Mouse (Mus musculus): ENCODE results near the gene Gal3st3.
A peak's percentile ranks its signal among the peaks of the same experiment; 100 is the strongest.
"Not testable (repeated sequence)": the region's sequence is repeated elsewhere in the genome, so short reads cannot be mapped to it uniquely, and the experiment has no call there.

The Gal3st3 gene

GRCm38 (mm10) chr19:5309025-5309424, 10.9 kb downstream of the Gal3st3 start:
- no peak for DNase-seq

- DNase-seq = no peak
Measured at GRCm38 (mm10) chr19:5313189-5313588, 15.1 kb downstream of the Gal3st3 start.

DNA sequence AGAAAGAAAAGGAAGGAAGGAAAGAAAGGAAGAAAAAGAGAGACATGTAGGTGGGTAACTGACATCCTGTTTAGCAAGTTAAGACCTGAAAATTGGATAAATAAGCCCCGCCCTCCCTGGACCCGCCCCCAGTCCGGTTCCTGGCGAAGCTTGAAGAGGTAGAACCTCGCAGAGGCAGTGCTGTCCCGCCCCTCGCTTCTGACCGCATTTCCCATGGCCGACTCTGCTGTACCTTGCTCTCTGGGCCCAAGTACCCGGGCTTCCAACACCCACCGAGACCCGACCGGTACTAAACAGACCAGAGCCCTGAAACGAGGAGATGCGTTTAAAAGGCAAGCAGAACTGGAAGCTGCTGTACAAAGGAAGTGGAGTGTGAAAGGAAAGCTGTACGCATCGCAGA, 25.7 kb downstream of the Gal3st3 start:
- DNase-seq = peak; percentile 26 to 32

DNA sequence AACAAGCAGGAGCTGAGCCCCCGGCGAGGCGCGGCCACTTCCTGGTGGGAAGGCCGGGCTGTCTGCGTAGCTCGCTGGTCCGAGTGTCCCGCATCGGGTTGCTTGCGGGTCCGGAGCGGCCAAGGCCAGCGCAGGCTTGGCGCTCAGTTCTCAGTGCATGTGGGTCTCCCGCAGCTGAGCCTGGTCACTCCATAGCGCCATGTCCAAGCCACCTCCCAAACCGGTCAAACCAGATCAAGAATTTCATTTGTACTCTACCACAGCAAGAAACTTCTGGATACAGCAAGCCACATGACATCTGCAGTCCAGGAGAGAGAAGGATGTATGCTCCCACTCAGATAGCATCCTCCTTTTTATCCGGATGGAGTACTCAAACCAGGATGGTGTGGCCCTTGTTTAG, 29.8 kb downstream of the Gal3st3 start:
- DNase-seq = no peak

- no peak for DNase-seq
Measured at GRCm38 (mm10) chr19:5334741-5335140, 36.6 kb downstream of the Gal3st3 start.

- no peak for DNase-seq
Measured at GRCm38 (mm10) chr19:5335441-5335840, 37.3 kb downstream of the Gal3st3 start, which contains the start of gene Catsper1. TSS of gene Catsper1 (plus strand) at chr19:5335741.

DNA sequence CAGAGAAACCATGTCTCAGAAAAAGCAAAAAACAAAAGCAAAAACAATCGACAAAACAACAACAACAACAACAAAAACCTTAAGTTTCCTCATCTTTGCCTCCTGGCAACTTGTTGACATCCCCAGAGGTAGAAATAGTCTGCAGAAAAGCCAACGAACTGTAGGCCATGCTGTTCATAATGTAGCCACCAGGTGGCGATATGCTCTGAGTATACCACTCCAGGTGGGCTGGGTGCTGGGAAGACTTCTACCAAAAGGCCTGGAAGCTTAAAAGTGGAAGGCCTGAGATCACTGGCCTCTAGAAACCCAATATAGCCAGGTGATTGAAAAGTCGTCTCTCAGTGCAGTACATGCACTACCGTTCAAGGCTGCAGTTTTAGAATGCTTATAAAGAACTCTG, 39.8 kb downstream of the Gal3st3 start:
- peak; percentile 30 to 74 for DNase-seq

DNA sequence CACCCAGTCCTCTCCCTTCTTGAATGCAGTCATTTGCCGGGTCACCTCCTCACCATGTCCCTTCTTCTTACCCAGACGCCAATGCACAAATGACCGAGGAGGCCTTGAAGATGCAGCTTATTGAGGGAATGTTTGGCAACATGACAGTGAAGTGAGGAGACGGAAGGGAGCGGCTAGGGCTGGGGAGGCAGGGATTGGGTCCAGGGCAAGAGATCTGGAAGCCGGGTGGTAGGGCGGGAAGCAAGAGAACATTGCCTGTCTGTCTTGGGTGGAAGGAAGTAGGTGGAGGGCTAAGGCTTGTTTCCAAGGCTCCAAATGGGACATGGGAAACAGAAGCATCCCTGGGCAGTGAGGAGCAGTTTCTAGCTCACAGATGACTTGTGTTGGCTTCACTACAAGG, 43.2 kb downstream of the Gal3st3 start:
- DNase-seq = no peak

GRCm38 (mm10) chr19:5345297-5346131, 47.4 kb downstream of the Gal3st3 start:
- no peak for DNase-seq

DNA sequence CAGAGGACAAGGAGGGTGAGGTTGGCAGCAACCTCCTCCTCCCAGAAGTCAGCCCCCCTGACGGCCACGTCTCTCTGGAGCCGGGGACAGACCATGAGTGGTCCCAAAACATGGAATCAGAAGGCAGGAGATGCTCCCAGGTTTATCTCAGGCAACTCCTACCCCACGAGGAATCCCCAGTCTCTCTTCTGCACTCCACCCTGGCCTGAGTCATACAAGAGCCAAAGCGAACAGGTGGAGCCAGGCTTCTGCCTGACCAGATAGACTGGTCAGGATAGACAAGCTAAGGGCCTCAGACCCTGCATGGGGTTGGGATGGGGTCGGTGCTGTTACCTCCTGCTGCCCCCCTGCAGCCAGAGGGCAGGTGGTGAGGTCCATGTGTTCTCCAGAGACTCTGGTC, 49.9 kb downstream of the Gal3st3 start:
- DNase-seq = no peak

- DNase-seq = peak in 1 of 2 experiments; percentile 7
Measured at GRCm38 (mm10) chr19:5348526-5349501, 50.7 kb downstream of the Gal3st3 start.

DNA sequence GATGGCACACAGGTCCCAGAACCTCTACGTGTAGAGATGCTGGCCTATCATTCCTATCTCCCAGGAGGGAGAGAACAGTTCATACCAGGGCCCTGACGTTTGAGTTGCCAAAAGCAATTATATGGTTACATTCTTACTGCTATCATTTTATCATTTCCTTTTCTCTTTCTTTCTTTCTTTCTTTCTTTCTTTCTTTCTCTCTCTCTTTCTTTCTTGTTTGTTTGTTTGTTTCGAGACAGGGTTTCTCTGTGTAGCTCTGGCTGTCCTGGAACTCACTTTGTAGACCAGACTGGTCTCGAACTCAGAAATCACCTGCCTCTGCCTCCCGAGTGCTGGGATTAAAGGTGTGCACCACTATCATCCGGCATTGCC, 51.4 kb downstream of the Gal3st3 start, which contains the start of gene Cst6:
Gene Cst6, minus strand, starts transcription at position 73 of the 372 bp plus-strand sequence.
- not testable (repeated sequence) for DNase-seq

DNA sequence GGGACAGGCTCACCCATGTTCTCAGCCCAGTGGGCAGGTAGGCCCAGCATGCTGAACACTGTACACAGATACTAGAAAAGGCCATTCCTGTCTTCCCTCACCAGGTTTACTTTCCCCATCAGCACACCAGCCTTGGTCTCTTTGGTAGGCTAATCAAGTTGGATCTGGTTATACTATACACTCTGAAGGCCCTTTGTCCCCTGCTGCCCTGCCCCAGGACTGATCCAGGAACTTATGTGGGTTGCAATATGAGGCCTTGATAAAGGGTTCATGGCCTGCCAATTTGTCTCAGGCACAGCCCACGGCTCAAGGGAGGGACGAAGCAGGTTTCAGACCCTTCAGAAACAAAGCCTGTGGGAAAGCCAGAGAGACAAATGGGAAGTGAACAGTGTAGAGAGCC, 55.5 kb downstream of the Gal3st3 start:
- DNase-seq = no peak

GRCm38 (mm10) chr19:5356080-5356479, 57.9 kb downstream of the Gal3st3 start:
- no peak for DNase-seq

Measured in spleen, adult 18-20 months (tissue).